21 mouse cellular contexts compared by ENCODE assay signal in the genomic region with DNA sequence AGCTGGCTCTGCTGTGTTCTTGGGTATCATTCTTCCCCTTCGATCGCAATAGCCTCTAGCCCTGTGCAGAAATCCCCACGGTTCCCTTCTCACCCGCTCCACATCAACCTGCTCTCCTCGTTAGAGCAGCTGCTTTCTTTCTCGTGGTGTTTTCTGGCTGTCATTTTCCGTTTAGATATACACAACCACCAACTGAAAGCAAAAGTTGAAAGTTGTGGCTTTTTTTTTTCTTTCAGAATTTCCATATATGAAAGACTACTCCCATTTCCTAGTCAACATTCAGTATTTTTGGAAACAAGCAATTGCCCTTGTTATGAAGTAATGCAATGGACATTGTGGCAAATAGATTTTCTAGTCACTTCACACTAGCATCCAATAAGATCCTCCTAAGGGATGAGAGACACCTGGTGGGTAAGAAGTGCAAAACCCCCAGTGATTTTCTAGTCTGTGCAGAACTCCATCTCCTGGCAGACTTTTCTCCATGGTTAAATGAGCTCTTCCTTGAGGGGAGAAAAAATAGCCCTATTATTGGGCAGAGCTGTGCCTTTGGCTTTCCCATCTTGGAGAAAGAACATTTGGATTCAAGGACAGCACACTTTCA. TPM values are rescaled to one million over a fixed set of nuclear protein-coding genes. Genes with fewer than 3 reads are reported as not detected.
DNase-seq lines count a peak whose midpoint lies in the region; ATAC-seq and TF ChIP-seq lines count a peak whose summit lies in the region.
"Had no signal": no experiment of that assay in that cellular context is flagged by ENCODE, and none has a peak within 500 bp of the region (broad histone marks: within the 10 kb centered on the region; RNA-seq: fewer than 3 reads in every experiment).

No protein-coding gene starts in this region.

- no peak overlapping the region for H3K27ac ChIP-seq in heart, postnatal 0 days (ENCODE audit: low read depth)
- H3K27ac ChIP-seq: lung, embryonic 15.5 days; neural tube, embryonic 15.5 days had no signal

- no peaks in the 10 kb centered on the region for H3K4me1 ChIP-seq in heart, postnatal 0 days (ENCODE audit: control insufficient read depth, insufficient read depth)
- H3K4me1 ChIP-seq in megakaryocyte, embryonic 14.5 days = peaks cover 19% of the 10 kb centered on the region
- H3K4me1 ChIP-seq: neural tube, embryonic 15.5 days had no signal

- no peak overlapping the region for H3K9ac ChIP-seq in heart, postnatal 0 days (replicated peaks; ENCODE audit: low read depth, low read length)
- H3K9ac ChIP-seq: lung, embryonic 15.5 days; neural tube, embryonic 15.5 days had no signal

- H3K27me3 ChIP-seq in heart, postnatal 0 days (ENCODE audit: control insufficient read depth, insufficient read depth, low read length) = no peaks in the 10 kb centered on the region
- H3K27me3 ChIP-seq in megakaryocyte, embryonic 14.5 days (replicated peaks) = peaks cover 2% of the 10 kb centered on the region
- H3K27me3 ChIP-seq: lung, embryonic 15.5 days; neural tube, embryonic 15.5 days had no signal

- WGBS in heart, postnatal 0 days = 60% methylated on average over 7 of the region's 7 CpGs

- H3K36me3 ChIP-seq in heart, postnatal 0 days (replicated peaks; ENCODE audit: control insufficient read depth, insufficient read depth, low read length) = no peaks in the 10 kb centered on the region
- no peaks in the 10 kb centered on the region for H3K36me3 ChIP-seq in megakaryocyte, embryonic 14.5 days (replicated peaks; ENCODE audit: low read length)
- H3K36me3 ChIP-seq: lung, embryonic 15.5 days; neural tube, embryonic 15.5 days had no signal

- no peak for DNase-seq in heart, postnatal 0 days (ENCODE audit: low spot score)
- DNase-seq in heart, adult 8-10 months (ENCODE audit: low spot score) = no peak
- DNase-seq in cerebellum, postnatal 25 days = no peak
- no peak for DNase-seq in cerebellum, postnatal 10 days
- DNase-seq: adrenal gland, postnatal 10 days; heart, postnatal 36 days; kidney, adult 8-10 months; right cerebral cortex, postnatal 14 days; thymus, postnatal 4 days had no signal

- no peak for TF ChIP-seq EP300 in heart, postnatal 0 days (IDR thresholded peaks at IDR 0.05; ENCODE audit: low read depth)

- H3K4me3 ChIP-seq in heart, postnatal 0 days (ENCODE audit: low read depth, low read length) = no peak overlapping the region
- H3K4me3 ChIP-seq in megakaryocyte, embryonic 14.5 days (replicated peaks) = peak overlapping the region; percentile 12
- H3K4me3 ChIP-seq: erythroblast, embryonic 14.5 days; lung, embryonic 15.5 days; neural tube, embryonic 15.5 days had no signal

- H3K4me2 ChIP-seq in heart, postnatal 0 days (ENCODE audit: low read depth, low read length) = no peak overlapping the region
- H3K4me2 ChIP-seq: lung, embryonic 15.5 days; neural tube, embryonic 15.5 days had no signal

- ATAC-seq in heart, postnatal 0 days (ENCODE audit: insufficient read depth, low read depth) = no peak
- no peak for ATAC-seq in megakaryocyte, adult 5-6 weeks (ENCODE audit: poor library complexity, severe bottlenecking)
- ATAC-seq in activated CD4-positive, CD25-positive, alpha-beta regulatory T cell, adult 4 months = peak; percentile 43
- peak; percentile 59 for ATAC-seq in megakaryocyte-erythroid progenitor cell, adult 5-6 weeks (replicated peaks; ENCODE audit: low FRiP score, low TSS enrichment, poor library complexity, severe bottlenecking)

- TF ChIP-seq CTCF in heart, postnatal 0 days (IDR thresholded peaks at IDR 0.05; ENCODE audit: low read depth) = peak; percentile 26; the same call in 1 of the 2 replicates

- H3K9me3 ChIP-seq in heart, postnatal 0 days (replicated peaks; ENCODE audit: control insufficient read depth, low read length) = no peaks in the 10 kb centered on the region
- H3K9me3 ChIP-seq in megakaryocyte, embryonic 14.5 days = no peaks in the 10 kb centered on the region
- H3K9me3 ChIP-seq: lung, embryonic 15.5 days; neural tube, embryonic 15.5 days had no signal

RNA-seq across cellular contexts. Expression of gene Gm13271, which starts 11.8 kb away (rescaled TPM):
- not detected in 2 replicates for total RNA-seq in heart, postnatal 0 days (2014; rRNA removed; ENCODE audit: low replicate concordance)
- not detected in 2 replicates for polyA plus RNA-seq in heart, postnatal 0 days (2015; fragmentation: Nextera tagmentation; extraction: Ambion mirVana)
- not detected for total RNA-seq in heart, adult 8-10 months (2022)
- polyA plus RNA-seq in megakaryocyte, embryonic 14.5 days (2012; ENCODE audit: insufficient read depth, low replicate concordance) = not detected in 2 replicates
- not detected in 2 replicates for total RNA-seq in megakaryocyte, adult 5-6 weeks (2015)
- not detected in 2 replicates for total RNA-seq in megakaryocyte, adult 5-6 weeks (2017)
- not detected for polyA plus RNA-seq in activated CD4-positive, CD25-positive, alpha-beta regulatory T cell, adult 4 months (2017; shearing (Covaris generic))
- total RNA-seq in megakaryocyte-erythroid progenitor cell, adult 5-6 weeks (2014; fragmentation: Nextera tagmentation) = not detected in 2 replicates
- total RNA-seq in megakaryocyte-erythroid progenitor cell, adult 5-6 weeks (2017) = not detected in 2 replicates
- total RNA-seq: adrenal gland, postnatal 10 days; heart, postnatal 36 days; layer of hippocampus, postnatal 25 days; monocyte, adult 5-6 weeks had no signal
- polyA plus RNA-seq: erythroblast, embryonic 14.5 days; frontal cortex, adult 2 months; limb, embryonic 14.5 days; lung, embryonic 15.5 days; neural tube, embryonic 15.5 days had no signal

RNA-seq across cellular contexts. Expression of gene Gm13283, which starts 17.0 kb away (rescaled TPM):
- total RNA-seq in heart, postnatal 0 days (2014; rRNA removed; ENCODE audit: low replicate concordance) = not detected in 2 replicates
- polyA plus RNA-seq in heart, postnatal 0 days (2015; fragmentation: Nextera tagmentation; extraction: Ambion mirVana) = 0.25 and 0.46 TPM in 2 replicates
- not detected for total RNA-seq in heart, adult 8-10 months (2022)
- polyA plus RNA-seq in megakaryocyte, embryonic 14.5 days (2012; ENCODE audit: insufficient read depth, low replicate concordance) = not detected in 2 replicates
- not detected in 2 replicates for total RNA-seq in megakaryocyte, adult 5-6 weeks (2015)
- total RNA-seq in megakaryocyte, adult 5-6 weeks (2017) = 0.18 and 0.20 TPM in 2 replicates
- under 1 TPM in 1 of 2 experiments, not detected in 1; 0.37 TPM for polyA plus RNA-seq in activated CD4-positive, CD25-positive, alpha-beta regulatory T cell, adult 4 months (2017; shearing (Covaris generic))
- total RNA-seq in megakaryocyte-erythroid progenitor cell, adult 5-6 weeks (2014; fragmentation: Nextera tagmentation) = not detected in 2 replicates
- not detected in 2 replicates for total RNA-seq in megakaryocyte-erythroid progenitor cell, adult 5-6 weeks (2017)
- total RNA-seq: heart, postnatal 36 days; layer of hippocampus, postnatal 25 days; monocyte, adult 5-6 weeks had no signal
- polyA plus RNA-seq: erythroblast, embryonic 14.5 days; frontal cortex, adult 2 months; gonadal fat pad, adult 2 months had no signal

RNA-seq across cellular contexts. Expression of gene Klhl9, which starts 20.6 kb away (rescaled TPM):
- total RNA-seq in heart, postnatal 0 days (2014; rRNA removed; ENCODE audit: low replicate concordance) = 115 and 134 TPM in 2 replicates
- 65.9 and 66.7 TPM in 2 replicates for polyA plus RNA-seq in heart, postnatal 0 days (2015; fragmentation: Nextera tagmentation; extraction: Ambion mirVana)
- 10 to 100 TPM; 67.8 to 80.5 (median 71.9) TPM for total RNA-seq in heart, adult 8-10 months (2022)
- 1.4 and 2.6 TPM in 2 replicates for polyA plus RNA-seq in megakaryocyte, embryonic 14.5 days (2012; ENCODE audit: insufficient read depth, low replicate concordance)
- total RNA-seq in megakaryocyte, adult 5-6 weeks (2015) = 56.7 and 61.1 TPM in 2 replicates
- total RNA-seq in megakaryocyte, adult 5-6 weeks (2017) = 83.8 and 85.5 TPM in 2 replicates
- polyA plus RNA-seq in activated CD4-positive, CD25-positive, alpha-beta regulatory T cell, adult 4 months (2017; shearing (Covaris generic)) = 10 to 100 TPM; 31.9 to 33.2 TPM
- 37.1 and 50.0 TPM in 2 replicates for total RNA-seq in megakaryocyte-erythroid progenitor cell, adult 5-6 weeks (2014; fragmentation: Nextera tagmentation)
- total RNA-seq in megakaryocyte-erythroid progenitor cell, adult 5-6 weeks (2017) = 67.3 and 88.5 TPM in 2 replicates

RNA-seq across cellular contexts. Expression of gene Gm26566, which starts 21.3 kb away (rescaled TPM):
- 0.69 and 0.81 TPM in 2 replicates for total RNA-seq in heart, postnatal 0 days (2014; rRNA removed; ENCODE audit: low replicate concordance)
- 0.52 and 0.66 TPM in 2 replicates for polyA plus RNA-seq in heart, postnatal 0 days (2015; fragmentation: Nextera tagmentation; extraction: Ambion mirVana)
- total RNA-seq in heart, adult 8-10 months (2022) = under 1 TPM; 0.41 to 0.87 (median 0.64) TPM
- polyA plus RNA-seq in megakaryocyte, embryonic 14.5 days (2012; ENCODE audit: insufficient read depth, low replicate concordance) = 0.27 TPM in 1 of 2 replicates, not detected in the other
- total RNA-seq in megakaryocyte, adult 5-6 weeks (2015) = not detected in 2 replicates
- total RNA-seq in megakaryocyte, adult 5-6 weeks (2017) = 0.55 TPM in 1 of 2 replicates, not detected in the other
- polyA plus RNA-seq in activated CD4-positive, CD25-positive, alpha-beta regulatory T cell, adult 4 months (2017; shearing (Covaris generic)) = not detected
- total RNA-seq in megakaryocyte-erythroid progenitor cell, adult 5-6 weeks (2014; fragmentation: Nextera tagmentation) = not detected in 2 replicates
- total RNA-seq in megakaryocyte-erythroid progenitor cell, adult 5-6 weeks (2017) = 1.1 and 1.5 TPM in 2 replicates
- total RNA-seq: monocyte, adult 5-6 weeks had no signal

RNA-seq across cellular contexts. Expression of gene Gm13290, which starts 30.8 kb away (rescaled TPM):
- not detected in 2 replicates for total RNA-seq in heart, postnatal 0 days (2014; rRNA removed; ENCODE audit: low replicate concordance)
- polyA plus RNA-seq in heart, postnatal 0 days (2015; fragmentation: Nextera tagmentation; extraction: Ambion mirVana) = 0.20 TPM in 1 of 2 replicates, not detected in the other
- total RNA-seq in heart, adult 8-10 months (2022) = not detected
- polyA plus RNA-seq in megakaryocyte, embryonic 14.5 days (2012; ENCODE audit: insufficient read depth, low replicate concordance) = not detected in 2 replicates
- not detected in 2 replicates for total RNA-seq in megakaryocyte, adult 5-6 weeks (2015)
- total RNA-seq in megakaryocyte, adult 5-6 weeks (2017) = not detected in 2 replicates
- polyA plus RNA-seq in activated CD4-positive, CD25-positive, alpha-beta regulatory T cell, adult 4 months (2017; shearing (Covaris generic)) = not detected
- total RNA-seq in megakaryocyte-erythroid progenitor cell, adult 5-6 weeks (2014; fragmentation: Nextera tagmentation) = not detected in 2 replicates
- total RNA-seq in megakaryocyte-erythroid progenitor cell, adult 5-6 weeks (2017) = not detected in 2 replicates
- total RNA-seq: adrenal gland, postnatal 10 days; heart, postnatal 36 days; layer of hippocampus, postnatal 25 days; monocyte, adult 5-6 weeks had no signal
- polyA plus RNA-seq: erythroblast, embryonic 14.5 days; frontal cortex, adult 2 months; gonadal fat pad, adult 2 months; neural tube, embryonic 15.5 days had no signal

Comparison
In these comparisons a context has a peak if more than half of its experiments do, and no peak if none do; other contexts are left out.
1. ATAC-seq: peak in activated CD4-positive, CD25-positive, alpha-beta regulatory T cell, adult 4 months (single experiment) and megakaryocyte-erythroid progenitor cell, adult 5-6 weeks (single experiment); none in heart, postnatal 0 days (single experiment) and megakaryocyte, adult 5-6 weeks (single experiment).